Mouse (Mus musculus): ENCODE data around the gene Tmem248.

DNA sequence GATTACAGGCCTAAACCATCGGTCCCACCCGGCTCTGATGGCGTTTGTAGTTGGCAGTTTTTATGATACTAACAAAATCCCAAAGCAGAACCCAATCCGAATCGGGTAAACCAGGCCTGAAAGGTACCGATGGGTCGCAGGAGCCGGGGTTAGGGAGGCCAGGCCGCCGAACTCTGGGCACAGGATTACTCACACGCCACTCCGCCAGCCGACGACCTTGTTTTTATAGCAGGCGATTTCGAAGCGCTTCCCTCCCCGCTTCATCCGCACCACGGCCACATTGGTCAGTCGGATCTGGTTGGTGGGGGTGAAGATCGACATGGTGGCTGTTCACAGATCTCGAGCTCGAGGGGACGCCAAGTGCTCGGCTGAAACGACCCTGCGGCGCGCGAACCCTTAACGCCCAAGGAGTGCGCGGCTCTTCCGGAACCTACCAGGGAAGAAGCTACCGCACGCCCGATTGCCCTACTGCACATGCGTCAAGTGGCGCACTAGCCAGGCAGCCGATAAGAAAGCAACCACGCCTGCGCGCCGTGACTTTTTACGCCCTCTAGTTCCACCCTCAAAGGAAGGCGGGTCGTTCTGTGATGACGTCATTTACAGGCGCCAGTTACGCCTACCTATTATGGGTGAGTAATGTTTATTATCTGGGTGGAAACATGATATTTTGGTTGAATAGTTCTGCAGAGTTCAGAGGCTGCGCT is 38.3 kb downstream of the Tmem248 start, which contains the start of the genes Sbds and Tyw1:
- peak; percentile 97 for TF ChIP-seq POLR2A (IDR thresholded peaks at IDR 0.05; ENCODE audit: borderline replicate concordance, extremely low read depth, low read depth, low read length)
- no peak for TF ChIP-seq CTCF (IDR thresholded peaks at IDR 0.05; ENCODE audit: insufficient read depth, low read length)

Data from lung, adult 2 months (tissue).